Mouse (Mus musculus) spleen, adult 2 months (tissue): ENCODE data around the gene Ube3c.

Experiments used
- CTCF ChIP-seq: fragments of 200-500 bp; IDR thresholded peaks from 2 replicates; pipeline ENCODE4 v1.5.1; 2011; ENCODE audit warnings: mild to moderate bottlenecking, inconsistent platforms; ENCODE audit not compliant: insufficient read depth, insufficient read length, insufficient replicate concordance; ENCODE audit errors: extremely low read depth
- POLR2A ChIP-seq: fragments of 200-500 bp; IDR thresholded peaks from 2 replicates; pipeline ENCODE4 v1.6.1; 2011; ENCODE audit warnings: low read depth, low read length, inconsistent platforms

GRCm38 (mm10) chr5:29560667-29561066 lies 8.4 kb upstream of the Ube3c start:
- no peak for TF ChIP-seq CTCF
- TF ChIP-seq POLR2A = no peak
